Mouse (Mus musculus): ENCODE data around the gene Pgp.

GRCm38 (mm10) chr17:24440377-24440776 lies 29.8 kb upstream of the Pgp start:
- TF ChIP-seq EP300 (IDR thresholded peaks at IDR 0.05; ENCODE audit: low read depth) = no peak
- TF ChIP-seq CTCF (IDR thresholded peaks at IDR 0.05; ENCODE audit: low read depth) = no peak

All from liver, postnatal 0 days (tissue).